Mouse (Mus musculus) c-Kit-positive CD71-positive TER-119-positive erythroid progenitor cells, embryonic 14.5 days (primary cell): ENCODE results near the gene Tiam2.
"Not testable (repeated sequence)": the region's sequence is repeated elsewhere in the genome, so short reads cannot be mapped to it uniquely, and the experiment has no call there.

Source experiments
- DNase-seq: peaks from one replicate; pipeline ENCODE4 v3.0.0-alpha.2; 2013; ENCODE audit warnings: low spot score

Gene Tiam2

GRCm38 (mm10) chr17:3344872-3345271, 18.5 kb downstream of the Tiam2 start:
- DNase-seq = no peak

- no peak for DNase-seq
Observed at GRCm38 (mm10) chr17:3345276-3345885, 19.0 kb downstream of the Tiam2 start.

GRCm38 (mm10) chr17:3347800-3348199, 21.4 kb downstream of the Tiam2 start:
- no peak for DNase-seq

GRCm38 (mm10) chr17:3349331-3349730, 23.0 kb downstream of the Tiam2 start:
- DNase-seq = no peak

GRCm38 (mm10) chr17:3349939-3350338, 23.6 kb downstream of the Tiam2 start:
- no peak for DNase-seq

GRCm38 (mm10) chr17:3350405-3350804, 24.0 kb downstream of the Tiam2 start:
- DNase-seq = no peak

GRCm38 (mm10) chr17:3351668-3352067, 25.3 kb downstream of the Tiam2 start:
- no peak for DNase-seq

- DNase-seq = not testable (repeated sequence)
Observed at GRCm38 (mm10) chr17:3353141-3353540, 26.8 kb downstream of the Tiam2 start.

- no peak for DNase-seq
Observed at GRCm38 (mm10) chr17:3354856-3355255, 28.5 kb downstream of the Tiam2 start.

GRCm38 (mm10) chr17:3356633-3357365, 30.4 kb downstream of the Tiam2 start:
- no peak for DNase-seq

- DNase-seq = no peak
Observed at GRCm38 (mm10) chr17:3360236-3360635, 33.9 kb downstream of the Tiam2 start.

GRCm38 (mm10) chr17:3361751-3362150, 35.4 kb downstream of the Tiam2 start:
- no peak for DNase-seq

GRCm38 (mm10) chr17:3363216-3363615, 36.8 kb downstream of the Tiam2 start:
- no peak for DNase-seq

- no peak for DNase-seq
Observed at GRCm38 (mm10) chr17:3366741-3367140, 40.4 kb downstream of the Tiam2 start.

GRCm38 (mm10) chr17:3368386-3368785, 42.0 kb downstream of the Tiam2 start:
- no peak for DNase-seq

- no peak for DNase-seq
Observed at GRCm38 (mm10) chr17:3369631-3370030, 43.3 kb downstream of the Tiam2 start.

- DNase-seq = no peak
Observed at GRCm38 (mm10) chr17:3378606-3379005, 52.2 kb downstream of the Tiam2 start.

GRCm38 (mm10) chr17:3379753-3380588, 53.6 kb downstream of the Tiam2 start:
- DNase-seq = no peak

- no peak for DNase-seq
Observed at GRCm38 (mm10) chr17:3385391-3385790, 59.0 kb downstream of the Tiam2 start.

- no peak for DNase-seq
Observed at GRCm38 (mm10) chr17:3387819-3388218, 61.4 kb downstream of the Tiam2 start.

- no peak for DNase-seq
Observed at GRCm38 (mm10) chr17:3389741-3390140, 63.4 kb downstream of the Tiam2 start.

GRCm38 (mm10) chr17:3393981-3394380, 67.6 kb downstream of the Tiam2 start:
- DNase-seq = no peak

GRCm38 (mm10) chr17:3394985-3395384, 68.6 kb downstream of the Tiam2 start:
- DNase-seq = no peak
